Comparison of ENCODE assay signal across 20 mouse cellular contexts in the genomic region with DNA sequence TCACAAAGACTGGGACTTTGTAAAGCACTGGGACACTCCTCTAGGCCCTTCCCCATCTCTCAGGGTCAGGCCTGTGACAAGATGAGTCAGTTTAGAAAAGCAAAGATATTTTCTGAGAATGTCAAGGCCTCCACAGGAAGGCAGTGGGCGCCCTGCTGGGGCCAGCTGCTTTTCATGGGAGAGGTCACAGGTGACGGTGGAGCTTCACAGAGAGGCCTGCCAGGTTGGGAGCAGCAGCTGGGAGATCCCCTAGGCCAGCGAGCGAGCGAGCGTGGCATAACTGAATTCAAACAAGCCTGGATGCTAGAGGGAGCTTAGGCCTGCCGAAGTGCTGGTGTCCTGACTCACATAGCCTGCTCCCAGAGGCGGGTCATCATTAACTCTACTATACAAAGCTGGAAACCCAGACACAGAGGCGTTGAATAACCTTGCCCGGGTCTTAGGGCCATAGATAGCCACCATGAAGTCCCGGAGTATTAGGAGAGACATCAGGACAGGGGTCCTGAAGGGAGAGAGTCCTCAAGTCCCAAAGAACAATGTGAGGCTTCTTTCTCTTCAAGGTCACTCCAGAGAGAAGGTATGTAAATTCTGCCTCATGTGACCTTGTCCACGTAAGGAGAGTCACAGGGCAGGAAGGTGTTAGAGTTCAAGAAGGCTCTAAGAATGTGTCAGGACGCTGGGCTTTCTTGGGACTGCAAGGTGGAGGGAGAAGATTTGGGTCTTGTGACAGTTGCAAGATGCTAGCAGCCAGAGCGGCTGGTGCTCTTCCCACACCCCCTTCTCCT.
A peak's percentile ranks its signal among the peaks of the same experiment; 100 is the strongest.
DNase-seq lines count a peak whose midpoint lies in the region; ATAC-seq and TF ChIP-seq lines count a peak whose summit lies in the region.
"Had no signal": no experiment of that assay in that cellular context is flagged by ENCODE, and none has a peak within 500 bp of the region (broad histone marks: within the 10 kb centered on the region; RNA-seq: fewer than 3 reads in every experiment).

No protein-coding gene starts in this region.

- no peak overlapping the region for H3K4me2 ChIP-seq in hindbrain, embryonic 12.5 days (replicated peaks)
- H3K4me2 ChIP-seq in hindbrain, postnatal 0 days (ENCODE audit: low read depth, low read length): no peak overlapping the region
- H3K4me2 ChIP-seq: heart, embryonic 15.5 days; limb, embryonic 15.5 days; midbrain, embryonic 13.5 days had no signal

- no peak for TF ChIP-seq CTCF in hindbrain, postnatal 0 days (IDR thresholded peaks at IDR 0.05; ENCODE audit: low read depth)

- peaks cover 24% of the 10 kb centered on the region for H3K4me1 ChIP-seq in hindbrain, embryonic 12.5 days
- no peaks in the 10 kb centered on the region; the same call in 1 of the 2 replicates for H3K4me1 ChIP-seq in hindbrain, postnatal 0 days (ENCODE audit: insufficient read depth, low read length)

- H3K4me3 ChIP-seq in hindbrain, embryonic 12.5 days: no peak overlapping the region
- no peak overlapping the region for H3K4me3 ChIP-seq in hindbrain, postnatal 0 days (ENCODE audit: low read length)
- H3K4me3 ChIP-seq: heart, embryonic 15.5 days; left cerebral cortex, adult 2 months; limb, embryonic 15.5 days; midbrain, embryonic 13.5 days had no signal

- 57% methylated on average over 14 of the region's 14 CpGs for WGBS in hindbrain, embryonic 12.5 days
- WGBS in hindbrain, postnatal 0 days: 63% methylated on average over 14 of the region's 14 CpGs

- no peak for DNase-seq in hindbrain, postnatal 0 days (ENCODE audit: low spot score)
- DNase-seq in ovary, postnatal 36 days (ENCODE audit: low spot score): peak; percentile 37
- DNase-seq in ovary, postnatal 14 days (ENCODE audit: low spot score): no peak
- peak; percentile 68 for DNase-seq in adrenal gland, postnatal 10 days
- DNase-seq in mesoderm, embryonic 11.5 days (ENCODE audit: low read depth, low spot score): peak; percentile 58
- no peak for DNase-seq in layer of hippocampus, adult 9-10 months (ENCODE audit: low spot score)
- DNase-seq in thymus, postnatal 25 days: no peak
- DNase-seq: cerebellum, adult 18-20 months; heart, adult 11 months; lung, adult 18-20 months; lung, postnatal 36 days; thymus, postnatal 36 days had no signal

- peak overlapping the region; percentile 52 for H3K27ac ChIP-seq in hindbrain, embryonic 12.5 days
- no peak overlapping the region for H3K27ac ChIP-seq in hindbrain, postnatal 0 days
- H3K27ac ChIP-seq: heart, embryonic 15.5 days; left cerebral cortex, adult 2 months; limb, embryonic 15.5 days; midbrain, embryonic 13.5 days; stomach, postnatal 0 days had no signal

- H3K9me3 ChIP-seq in hindbrain, embryonic 12.5 days (replicated peaks): no peaks in the 10 kb centered on the region
- no peaks in the 10 kb centered on the region for H3K9me3 ChIP-seq in hindbrain, postnatal 0 days (ENCODE audit: low read length)
- H3K9me3 ChIP-seq: heart, embryonic 15.5 days; limb, embryonic 15.5 days; midbrain, embryonic 13.5 days had no signal

- H3K27me3 ChIP-seq in hindbrain, embryonic 12.5 days: peaks cover 8% of the 10 kb centered on the region
- H3K27me3 ChIP-seq in hindbrain, postnatal 0 days (ENCODE audit: insufficient read depth, low read length): no peaks in the 10 kb centered on the region
- H3K27me3 ChIP-seq: heart, embryonic 15.5 days; limb, embryonic 15.5 days had no signal

- no peak overlapping the region for H3K9ac ChIP-seq in hindbrain, embryonic 12.5 days
- no peak overlapping the region for H3K9ac ChIP-seq in hindbrain, postnatal 0 days (replicated peaks; ENCODE audit: low read length)
- H3K9ac ChIP-seq: heart, embryonic 15.5 days; limb, embryonic 15.5 days; midbrain, embryonic 13.5 days had no signal

- no peak for ATAC-seq in hindbrain, embryonic 12.5 days (ENCODE audit: low FRiP score)
- ATAC-seq in hindbrain, postnatal 0 days: no peak
- ATAC-seq: activated CD4-positive, CD25-positive, alpha-beta regulatory T cell, adult 4 months; forebrain, embryonic 14.5 days; midbrain, embryonic 13.5 days had no signal

- no peaks in the 10 kb centered on the region for H3K36me3 ChIP-seq in hindbrain, embryonic 12.5 days
- no peaks in the 10 kb centered on the region for H3K36me3 ChIP-seq in hindbrain, postnatal 0 days (ENCODE audit: insufficient read depth, low read length)
- H3K36me3 ChIP-seq: heart, embryonic 15.5 days; limb, embryonic 15.5 days; midbrain, embryonic 13.5 days had no signal

Comparison
In these comparisons a context has a peak if more than half of its experiments do, and no peak if none do; other contexts are left out.
1. DNase-seq: peak in ovary, postnatal 36 days (single experiment), adrenal gland, postnatal 10 days (single experiment) and mesoderm, embryonic 11.5 days (single experiment); none in hindbrain, postnatal 0 days (single experiment), ovary, postnatal 14 days (single experiment), layer of hippocampus, adult 9-10 months (single experiment) and thymus, postnatal 25 days (single experiment).